Mouse (Mus musculus) stomach, embryonic 16.5 days (tissue): ENCODE data around the gene Sys1. TPM values are rescaled to one million over a fixed set of nuclear protein-coding genes. Genes with fewer than 3 reads are reported as not detected.
A peak's percentile ranks its signal among the peaks of the same experiment; 100 is the strongest.

Experiments
- ATAC-seq: fragments of 200-750 bp; cut with Nextera tagmentation; 2 replicates; pipeline ENCODE4 v1.8.0; 2017; ENCODE audit warnings: moderate number of reproducible peaks, moderate TSS enrichment; ENCODE audit not compliant: insufficient read depth, low FRiP score
- H3K27ac ChIP-seq: fragments of 300-500 bp; sonication (generic); 2 replicates; pipeline ENCODE4 v1.5.1; 2014; ENCODE audit warnings: low read length
- H3K27me3 ChIP-seq: fragments of 300-500 bp; sonication (generic); 2 replicates; pipeline ENCODE4 v1.6.1; 2014; ENCODE audit warnings: low read length, control low read depth, mixed read lengths; ENCODE audit not compliant: control insufficient read depth, insufficient read depth
- H3K36me3 ChIP-seq: fragments of 300-500 bp; sonication (generic); 2 replicates; pipeline ENCODE4 v1.6.1; 2014; ENCODE audit warnings: low read length; ENCODE audit not compliant: control insufficient read depth, insufficient read depth
- H3K4me1 ChIP-seq: fragments of 300-500 bp; sonication (generic); 2 replicates; pipeline ENCODE4 v1.6.1; 2014; ENCODE audit warnings: low read length, control low read depth, mixed read lengths; ENCODE audit not compliant: control insufficient read depth, insufficient read depth
- H3K4me2 ChIP-seq: fragments of 300-500 bp; sonication (generic); 2 replicates; pipeline ENCODE4 v1.6.1; 2014; ENCODE audit warnings: low read depth, low read length, mixed read lengths
- H3K4me3 ChIP-seq: fragments of 300-500 bp; sonication (generic); replicated peaks from 2 replicates; pipeline ENCODE4 v1.5.1; 2014; ENCODE audit warnings: mild to moderate bottlenecking, low read length
- H3K9ac ChIP-seq: fragments of 300-500 bp; sonication (generic); 2 replicates; pipeline ENCODE4 v1.6.1; 2014; ENCODE audit warnings: low read length
- H3K9me3 ChIP-seq: fragments of 300-500 bp; sonication (generic); replicated peaks from 2 replicates; pipeline ENCODE4 v1.6.1; 2016; ENCODE audit warnings: low read length, control low read depth; ENCODE audit not compliant: control insufficient read depth
- WGBS: fragments of 180-500 bp; shearing (Covaris S2); extraction: QIAGEN DNeasy Blood & Tissue Kit; methylation state at CpG from one replicate; pipeline ENCODE4 v1.1.7; 2014; 5-methylcytosine and 5-hydroxymethylcytosine counted together
- polyA plus RNA-seq: library from polyadenylated mRNA; unstranded; fragments of >200 nt; fragmentation: Nextera tagmentation; extraction: Ambion mirVana; gene quantifications from 2 replicates; pipeline ENCODE4 v1.2.1, GENCODE M21; 2015

Sys1 gene
- polyA plus RNA-seq, 1 experiment from 2014 or later = 49.4 TPM

- no peaks in the 10 kb centered on the region for H3K36me3 ChIP-seq
- no peaks in the 10 kb centered on the region for H3K9me3 ChIP-seq
- no peak overlapping the region for H3K4me2 ChIP-seq
- 73% methylated on average over 3 of the region's 3 CpGs for WGBS
- no peak for ATAC-seq
- no peak overlapping the region for H3K9ac ChIP-seq
- H3K27ac ChIP-seq = no peak overlapping the region
- H3K27me3 ChIP-seq = no peaks in the 10 kb centered on the region
- no peak overlapping the region for H3K4me3 ChIP-seq
- H3K4me1 ChIP-seq = peaks cover 27% of the 10 kb centered on the region
Measured at GRCm38 (mm10) chr2:164445399-164446085, 11.2 kb upstream of the Sys1 start.

DNA sequence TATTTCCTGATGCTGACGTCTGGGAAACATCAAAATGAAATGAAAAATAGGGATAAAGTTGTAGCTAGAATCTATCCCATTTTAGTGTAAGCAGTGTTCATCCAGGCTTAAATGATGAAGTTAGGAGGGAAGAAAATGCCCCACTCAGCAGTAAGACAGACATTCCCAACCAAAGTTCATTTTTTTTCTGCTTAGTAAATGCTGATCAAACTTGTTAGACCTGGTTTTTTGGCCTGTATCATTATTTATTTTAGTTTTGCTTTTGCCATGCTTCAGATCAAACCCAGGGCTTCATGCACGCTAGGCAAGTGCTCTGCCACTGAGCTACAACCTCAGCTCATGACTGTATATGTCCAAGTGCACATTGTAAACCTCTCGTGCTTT lies 10.7 kb upstream of the Sys1 start:
- Histone ChIP-seq H3K9me3 (no peaks in the 10 kb centered on the region), H3K9ac (no peak overlapping the region), H3K27ac (no peak overlapping the region), H3K27me3 (no peaks in the 10 kb centered on the region), H3K4me3 (no peak overlapping the region), H3K36me3 (no peaks in the 10 kb centered on the region), H3K4me1 (peaks cover 23% of the 10 kb centered on the region), H3K4me2 (no peak overlapping the region)
- 70% methylated on average over 3 of the region's 3 CpGs for WGBS
- ATAC-seq = no peak

GRCm38 (mm10) chr2:164448140-164448539 lies 8.6 kb upstream of the Sys1 start:
- no peak overlapping the region for H3K4me3 ChIP-seq
- peaks cover 15% of the 10 kb centered on the region for H3K4me1 ChIP-seq
- WGBS = 81% methylated on average over 1 of the region's 1 CpGs
- no peak overlapping the region for H3K9ac ChIP-seq
- no peak overlapping the region for H3K4me2 ChIP-seq
- no peaks in the 10 kb centered on the region for H3K36me3 ChIP-seq
- no peaks in the 10 kb centered on the region for H3K27me3 ChIP-seq
- ATAC-seq = no peak
- H3K9me3 ChIP-seq = no peaks in the 10 kb centered on the region
- no peak overlapping the region for H3K27ac ChIP-seq

DNA sequence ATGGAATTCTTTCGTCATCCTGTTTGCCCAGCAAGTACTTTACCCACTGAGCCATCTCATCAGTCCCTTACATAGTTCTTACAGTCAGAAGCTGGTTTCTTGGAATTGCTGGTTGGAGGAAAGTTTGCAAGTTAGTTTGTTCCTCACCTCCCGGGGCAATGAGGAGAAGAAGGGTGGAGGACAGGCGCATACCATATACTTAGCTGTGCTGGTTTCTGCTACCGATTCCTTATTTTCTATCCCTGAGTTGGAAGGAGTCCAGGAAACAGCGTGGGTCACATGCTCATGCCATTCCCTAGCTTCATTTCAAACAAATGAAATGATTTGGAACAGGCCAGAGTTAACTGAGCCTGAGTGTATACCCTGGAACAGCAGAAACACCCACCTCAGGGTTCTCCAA lies 7.8 kb upstream of the Sys1 start:
- Histone ChIP-seq H3K27me3 (no peaks in the 10 kb centered on the region), H3K9ac (no peak overlapping the region), H3K9me3 (no peaks in the 10 kb centered on the region), H3K27ac (no peak overlapping the region), H3K4me2 (no peak overlapping the region), H3K4me3 (no peak overlapping the region), H3K4me1 (peaks cover 12% of the 10 kb centered on the region), H3K36me3 (no peaks in the 10 kb centered on the region)
- WGBS = 65% methylated on average over 5 of the region's 5 CpGs
- ATAC-seq = no peak

DNA sequence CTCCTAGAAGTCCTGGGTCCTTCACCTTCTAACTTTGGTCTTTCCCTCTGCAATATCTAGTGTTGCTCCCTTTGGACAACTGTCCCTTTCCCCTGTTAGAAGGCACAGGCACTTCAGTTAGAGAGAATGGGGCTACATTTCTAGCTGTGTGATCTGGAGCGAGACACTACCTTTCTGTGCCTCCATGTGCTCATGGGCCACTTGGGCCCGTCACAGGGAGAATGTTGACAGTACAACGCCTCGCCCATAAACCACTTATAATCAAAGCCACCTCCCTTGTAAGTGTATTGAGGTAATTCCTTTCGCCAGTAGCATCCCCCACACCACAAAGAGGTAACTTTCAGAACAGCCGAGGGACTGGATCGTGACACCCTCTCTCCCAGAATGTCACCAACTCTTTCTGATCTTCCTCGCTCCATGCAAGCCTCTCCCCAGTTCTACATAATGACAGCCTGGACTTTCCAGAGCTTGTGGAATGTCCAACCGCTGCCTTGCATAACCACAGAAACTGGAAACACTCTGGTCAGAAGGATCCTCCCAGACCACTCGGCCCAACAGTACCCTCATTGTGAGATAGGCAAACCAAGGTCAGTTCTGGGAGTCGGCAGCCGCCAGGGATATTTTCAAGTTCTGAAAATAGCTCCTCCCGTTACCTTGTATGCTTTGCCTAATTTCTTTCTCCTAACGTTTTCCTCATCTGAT lies 7.3 kb upstream of the Sys1 start:
- H3K36me3 ChIP-seq = no peaks in the 10 kb centered on the region
- no peak overlapping the region for H3K4me3 ChIP-seq
- no peaks in the 10 kb centered on the region for H3K9me3 ChIP-seq
- no peak overlapping the region for H3K27ac ChIP-seq
- no peak overlapping the region for H3K9ac ChIP-seq
- WGBS = 71% methylated on average over 14 of the region's 14 CpGs
- no peak overlapping the region for H3K4me2 ChIP-seq
- no peaks in the 10 kb centered on the region for H3K27me3 ChIP-seq
- peaks cover 16% of the 10 kb centered on the region for H3K4me1 ChIP-seq
- no peak for ATAC-seq

GRCm38 (mm10) chr2:164452000-164452676 lies 4.6 kb upstream of the Sys1 start:
- Histone ChIP-seq H3K36me3 (no peaks in the 10 kb centered on the region), H3K9ac (no peak overlapping the region), H3K4me3 (no peak overlapping the region), H3K4me2 (no peak overlapping the region), H3K4me1 (peaks cover 36% of the 10 kb centered on the region), H3K27ac (no peak overlapping the region), H3K9me3 (no peaks in the 10 kb centered on the region), H3K27me3 (no peaks in the 10 kb centered on the region)
- WGBS = 49% methylated on average over 13 of the region's 13 CpGs
- ATAC-seq = no peak

DNA sequence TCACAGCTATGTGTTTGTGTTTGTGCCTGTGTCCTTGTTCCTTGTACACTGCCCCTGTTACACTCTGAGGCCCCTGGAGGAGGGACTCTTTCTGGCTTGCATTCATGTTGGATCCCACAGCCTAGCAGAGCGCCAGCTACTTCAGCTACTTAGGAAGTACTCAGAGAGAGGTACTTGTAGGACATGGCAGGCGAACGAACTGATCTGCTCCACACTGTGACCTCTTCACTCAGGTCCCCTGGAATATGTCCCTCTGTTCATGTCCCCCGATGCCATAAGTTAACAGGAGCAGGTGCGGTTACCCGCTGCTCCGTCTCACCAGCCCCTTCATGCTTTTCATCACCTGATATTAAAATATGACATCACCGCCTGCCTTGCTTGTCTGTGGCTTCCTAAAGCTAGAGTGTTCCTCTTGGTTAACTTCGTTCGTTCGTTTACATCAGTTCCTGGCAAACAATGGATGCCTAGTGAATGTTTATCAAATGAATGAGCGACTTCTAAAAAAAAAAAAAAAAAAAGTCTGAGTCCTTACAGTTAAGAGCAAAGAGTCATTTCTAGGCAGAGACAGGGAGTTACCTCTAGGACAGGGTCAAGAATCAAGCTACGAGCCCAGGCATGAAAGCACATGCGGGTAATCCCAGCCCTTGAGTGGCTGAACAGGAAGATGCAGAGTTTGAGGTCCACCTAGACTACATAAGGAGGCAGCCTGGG lies 3.6 kb upstream of the Sys1 start:
- ATAC-seq = no peak
- Histone ChIP-seq H3K4me2 (no peak overlapping the region), H3K27ac (no peak overlapping the region), H3K36me3 (no peaks in the 10 kb centered on the region), H3K9me3 (no peaks in the 10 kb centered on the region), H3K4me3 (no peak overlapping the region), H3K27me3 (no peaks in the 10 kb centered on the region), H3K4me1 (peaks cover 36% of the 10 kb centered on the region), H3K9ac (no peak overlapping the region; the same call in 1 of the 2 replicates)
- WGBS = 56% methylated on average over 14 of the region's 14 CpGs

GRCm38 (mm10) chr2:164453887-164454500 lies 2.8 kb upstream of the Sys1 start:
- Histone ChIP-seq H3K4me2 (no peak overlapping the region), H3K9ac (no peak overlapping the region), H3K36me3 (no peaks in the 10 kb centered on the region), H3K9me3 (no peaks in the 10 kb centered on the region), H3K4me1 (peaks cover 33% of the 10 kb centered on the region), H3K27ac (peak overlapping the region; percentile 92; the same call in 1 of the 2 replicates), H3K27me3 (no peaks in the 10 kb centered on the region), H3K4me3 (no peak overlapping the region)
- ATAC-seq = no peak
- 63% methylated on average over 7 of the region's 7 CpGs for WGBS
